Mouse (Mus musculus) neural tube, embryonic 13.5 days (tissue): ENCODE results near the gene Cnot3. TPM values are rescaled to one million over a fixed set of nuclear protein-coding genes. Genes with fewer than 3 reads are reported as not detected.

Source experiments
- ATAC-seq: fragments of 200-750 bp; cut with Nextera tagmentation; 2 replicates; pipeline ENCODE4 v1.8.0; 2017; ENCODE audit warnings: low read depth, mild to moderate bottlenecking, moderate TSS enrichment, moderate library complexity
- H3K27ac ChIP-seq: fragments of 300-500 bp; sonication (generic); replicated peaks from 2 replicates; pipeline ENCODE4 v1.5.1; 2015; ENCODE audit warnings: moderate library complexity, mild to moderate bottlenecking, inconsistent platforms
- H3K27me3 ChIP-seq: fragments of 300-500 bp; sonication (generic); 2 replicates; pipeline ENCODE4 v1.6.1; 2015; ENCODE audit warnings: mild to moderate bottlenecking, inconsistent platforms
- H3K36me3 ChIP-seq: fragments of 300-500 bp; sonication (generic); 2 replicates; pipeline ENCODE4 v1.6.1; 2015; ENCODE audit warnings: mild to moderate bottlenecking, inconsistent platforms
- H3K4me1 ChIP-seq: fragments of 300-500 bp; sonication (generic); replicated peaks from 2 replicates; pipeline ENCODE4 v1.6.1; 2015; ENCODE audit warnings: inconsistent platforms
- H3K4me2 ChIP-seq: fragments of 300-500 bp; sonication (generic); 2 replicates; pipeline ENCODE4 v1.6.1; 2015; ENCODE audit warnings: inconsistent platforms, mild to moderate bottlenecking, moderate library complexity
- H3K4me3 ChIP-seq: fragments of 300-500 bp; sonication (generic); 2 replicates; pipeline ENCODE4 v1.5.1; 2015; ENCODE audit warnings: mild to moderate bottlenecking, inconsistent platforms
- H3K9ac ChIP-seq: fragments of 300-500 bp; sonication (generic); 2 replicates; pipeline ENCODE4 v1.6.1; 2015; ENCODE audit warnings: moderate library complexity, mild to moderate bottlenecking, inconsistent platforms
- H3K9me3 ChIP-seq: fragments of 300-500 bp; sonication (generic); 2 replicates; pipeline ENCODE4 v1.6.1; 2016; ENCODE audit warnings: inconsistent platforms
- WGBS: fragments of 180-500 bp; shearing (Covaris S2); methylation state at CpG from one replicate; pipeline ENCODE4 v1.1.7; 2015; 5-methylcytosine and 5-hydroxymethylcytosine counted together
- polyA plus RNA-seq: library from polyadenylated mRNA; unstranded; fragments of >200 nt; fragmentation: Nextera tagmentation; extraction: Ambion mirVana; gene quantifications from 2 replicates; pipeline ENCODE4 v1.2.1, GENCODE M21; 2015

Cnot3 gene
- polyA plus RNA-seq, 1 experiment from 2014 or later = 44.1 TPM

DNA sequence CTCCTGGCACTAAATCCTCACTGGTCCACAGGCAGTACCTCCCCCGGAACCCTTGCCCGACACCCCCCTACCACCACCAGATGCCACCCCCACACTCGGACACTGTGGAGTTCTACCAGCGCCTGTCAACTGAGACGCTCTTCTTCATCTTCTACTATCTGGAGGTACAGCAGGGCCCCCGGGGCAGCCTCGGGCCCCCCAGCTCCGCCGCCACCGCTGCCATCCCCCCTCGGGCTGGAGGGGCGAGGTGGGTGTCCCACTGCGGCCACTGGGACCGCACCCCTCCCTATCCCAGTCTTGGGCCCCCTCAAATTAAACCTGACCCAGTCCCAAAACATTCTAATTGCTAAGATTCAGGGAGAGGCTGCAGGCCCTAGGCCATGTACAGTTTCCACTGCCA lies 13.5 kb downstream of the Cnot3 start:
- Histone ChIP-seq H3K36me3 (peaks cover 93% of the 10 kb centered on the region), H3K9me3 (no peaks in the 10 kb centered on the region), H3K9ac (no peak overlapping the region), H3K4me1 (peaks cover 4% of the 10 kb centered on the region), H3K27ac (no peak overlapping the region), H3K27me3 (no peaks in the 10 kb centered on the region), H3K4me2 (no peak overlapping the region), H3K4me3 (no peak overlapping the region)
- 97% methylated on average over 14 of the region's 14 CpGs for WGBS
- no peak for ATAC-seq

DNA sequence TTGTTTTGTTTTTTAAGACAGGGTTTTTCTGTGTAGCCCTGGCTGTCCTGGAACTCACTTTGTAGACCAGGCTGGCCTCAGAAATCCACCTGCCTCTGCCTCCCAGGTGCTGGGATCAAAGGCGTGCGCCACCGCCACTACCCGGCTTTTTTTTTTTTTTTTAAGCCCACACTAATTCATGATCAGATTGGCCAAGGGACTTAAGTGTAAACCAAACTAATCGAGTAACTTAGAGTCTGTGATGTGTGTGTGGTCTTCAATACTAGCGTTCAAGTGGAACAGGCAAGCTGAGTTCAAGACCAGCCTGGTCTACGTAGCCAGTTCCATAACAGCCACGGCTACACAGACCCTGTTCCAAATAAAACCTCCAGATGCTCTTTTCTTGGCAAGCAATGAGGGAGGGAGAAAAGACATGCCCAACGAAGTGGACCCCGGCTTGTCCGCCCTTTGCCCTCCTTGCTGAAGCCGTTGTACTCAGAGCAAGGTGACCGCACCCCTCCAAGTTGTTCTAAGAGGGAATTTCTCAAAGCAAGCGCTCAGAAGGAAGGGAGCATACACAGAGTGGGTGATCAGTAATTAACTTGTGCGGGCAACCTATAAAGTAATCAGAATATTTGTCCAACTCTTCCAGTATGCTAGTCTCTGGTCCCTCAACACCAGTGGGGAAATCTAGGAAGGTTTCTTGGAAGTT lies 19.6 kb downstream of the Cnot3 start:
- peaks cover 33% of the 10 kb centered on the region for H3K36me3 ChIP-seq
- peak overlapping the region; percentile 78 for H3K4me2 ChIP-seq
- peak overlapping the region; percentile 79 for H3K27ac ChIP-seq
- 33% methylated on average over 15 of the region's 15 CpGs for WGBS
- H3K27me3 ChIP-seq = no peaks in the 10 kb centered on the region
- peaks cover 22% of the 10 kb centered on the region for H3K4me1 ChIP-seq
- no peaks in the 10 kb centered on the region for H3K9me3 ChIP-seq
- peak overlapping the region; percentile 62 for H3K4me3 ChIP-seq
- peak; percentile 28 for ATAC-seq
- H3K9ac ChIP-seq = peak overlapping the region; percentile 79

DNA sequence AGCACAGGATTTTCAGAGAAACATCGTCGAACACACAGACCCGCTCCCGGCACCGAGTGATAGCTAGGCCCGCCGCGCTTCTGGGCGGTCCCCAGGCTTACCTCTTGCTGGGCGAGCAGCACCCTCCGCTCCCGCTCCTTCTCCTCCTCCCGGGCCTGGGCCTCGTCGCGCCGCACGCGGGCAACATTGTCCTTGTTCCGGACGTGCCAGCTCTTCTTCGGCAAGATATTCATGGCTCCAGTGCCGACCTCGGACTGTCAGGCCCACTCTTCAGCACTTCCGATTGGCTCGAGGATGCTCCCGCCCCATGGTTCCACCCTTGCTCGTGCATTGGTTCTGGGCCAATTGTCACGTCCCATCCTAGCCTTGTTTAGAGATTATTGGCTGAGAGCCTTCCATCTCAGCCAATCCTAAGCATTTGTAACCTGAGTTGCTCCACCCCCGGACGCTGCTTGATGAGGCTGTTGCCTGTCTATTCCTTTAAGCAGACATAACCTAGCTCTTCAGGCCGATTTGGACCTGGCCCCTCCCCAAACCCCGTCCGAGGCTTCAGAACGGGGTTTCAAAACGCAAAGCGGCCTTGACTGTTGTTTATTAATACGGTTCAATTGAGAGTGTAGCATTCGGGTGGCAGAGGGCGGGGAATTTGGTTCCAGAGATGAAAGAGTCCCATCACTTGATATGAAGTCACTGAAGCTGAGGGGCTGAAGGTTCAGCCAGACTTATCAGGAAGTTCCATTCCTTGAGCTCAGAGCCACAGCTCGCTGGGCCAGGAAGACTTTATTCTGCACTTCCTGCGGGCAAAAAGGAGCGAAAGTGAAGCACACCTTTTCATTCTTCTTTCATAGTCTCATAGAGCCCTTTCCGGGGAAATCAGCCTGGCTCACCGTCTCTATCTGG lies 20.4 kb downstream of the Cnot3 start, which contains the start of gene Leng1:
Gene Leng1, minus strand, starts transcription at position 626 of the 900 bp plus-strand sequence.
- H3K4me3 ChIP-seq = peak within 1 kb of the TSS; percentile 62

DNA sequence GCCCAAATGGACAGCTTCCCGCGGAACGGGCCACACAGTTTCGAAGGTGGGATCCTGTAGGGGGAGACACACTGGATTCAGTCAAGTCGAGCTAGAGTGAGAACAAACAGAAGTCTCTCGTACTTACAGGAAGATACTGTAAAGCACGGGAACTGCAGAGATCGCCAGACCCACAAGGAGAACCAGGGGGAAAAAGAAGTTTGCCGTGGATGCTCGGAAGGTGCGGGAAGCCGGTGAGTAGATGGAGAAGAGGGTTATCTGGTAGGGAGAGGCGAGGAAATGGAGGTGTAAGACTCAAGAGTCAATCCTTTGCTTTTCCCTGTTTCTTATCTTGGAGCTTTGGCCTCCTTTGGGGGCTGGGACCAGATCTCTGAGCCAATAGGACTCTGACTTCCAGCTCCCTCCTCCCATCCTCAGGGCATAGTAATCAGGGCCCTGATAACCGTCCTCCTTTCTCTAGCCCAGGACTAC lies 21.9 kb downstream of the Cnot3 start:
- H3K36me3 ChIP-seq = peaks cover 11% of the 10 kb centered on the region
- H3K4me1 ChIP-seq = peaks cover 22% of the 10 kb centered on the region
- WGBS = 21% methylated on average over 14 of the region's 14 CpGs
- no peaks in the 10 kb centered on the region for H3K27me3 ChIP-seq
- ATAC-seq = no peak
- no peak overlapping the region for H3K27ac ChIP-seq
- 0 out of 2 replicates have a peak overlapping the region, but pooled peaks have one; percentile 4 for H3K4me2 ChIP-seq
- no peaks in the 10 kb centered on the region for H3K9me3 ChIP-seq
- H3K4me3 ChIP-seq = no peak overlapping the region
- no peak overlapping the region for H3K9ac ChIP-seq

More for the DNA sequence above, 20.4 kb downstream of the Cnot3 start, which contains the start of gene Leng1:
- ATAC-seq = peak; percentile 99
- Histone ChIP-seq H3K36me3 (peaks cover 25% of the 10 kb centered on the region), H3K9ac (peak within 1 kb of the TSS; percentile 79), H3K27ac (peak within 1 kb of the TSS; percentile 80), H3K4me2 (peak within 1 kb of the TSS; percentile 78), H3K9me3 (no peaks in the 10 kb centered on the region), H3K27me3 (no peaks in the 10 kb centered on the region), H3K4me1 (peaks cover 22% of the 10 kb centered on the region)
- WGBS = 4% methylated on average over 45 of the region's 45 CpGs

DNA sequence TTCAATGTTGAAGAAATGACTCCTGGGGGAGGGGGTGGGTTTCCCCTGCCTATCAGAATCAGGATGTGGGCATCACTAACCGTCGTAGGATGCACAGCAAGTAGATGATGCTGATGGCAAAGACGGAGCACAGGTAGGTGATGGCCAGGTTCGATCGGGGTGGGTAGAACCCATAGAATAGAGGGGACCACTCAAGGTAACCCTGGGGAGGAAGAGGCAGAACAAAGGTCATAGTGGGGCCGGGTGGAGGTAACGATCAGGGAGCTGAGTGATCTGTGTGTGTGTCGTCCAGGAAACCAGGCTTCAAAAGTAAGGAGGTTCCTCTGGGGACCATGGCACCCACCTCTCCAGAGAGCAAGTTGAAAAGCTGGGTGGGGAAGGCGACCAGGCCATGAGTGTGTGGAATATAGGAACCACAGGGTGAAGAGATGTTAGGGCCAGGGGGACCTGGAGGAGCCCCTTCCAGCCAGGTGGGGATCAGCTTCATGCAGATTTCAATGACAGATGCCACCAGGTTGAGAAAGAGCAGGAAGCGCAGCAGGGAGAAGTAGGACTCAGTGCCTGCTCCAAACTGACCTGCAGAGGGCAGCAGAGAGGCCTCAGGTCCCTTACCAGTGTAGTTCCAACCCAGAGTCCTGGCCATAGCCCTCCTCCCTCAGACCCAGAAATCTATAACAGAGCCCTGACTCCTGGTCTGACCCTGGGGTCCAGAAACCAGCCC lies 29.6 kb downstream of the Cnot3 start:
- ATAC-seq = peak; percentile 89
- Histone ChIP-seq H3K9ac (no peak overlapping the region), H3K36me3 (peaks cover 18% of the 10 kb centered on the region), H3K4me3 (no peak overlapping the region), H3K27me3 (no peaks in the 10 kb centered on the region), H3K4me1 (no peaks in the 10 kb centered on the region), H3K4me2 (no peak overlapping the region), H3K27ac (no peak overlapping the region), H3K9me3 (no peaks in the 10 kb centered on the region)
- 69% methylated on average over 10 of the region's 10 CpGs for WGBS

DNA sequence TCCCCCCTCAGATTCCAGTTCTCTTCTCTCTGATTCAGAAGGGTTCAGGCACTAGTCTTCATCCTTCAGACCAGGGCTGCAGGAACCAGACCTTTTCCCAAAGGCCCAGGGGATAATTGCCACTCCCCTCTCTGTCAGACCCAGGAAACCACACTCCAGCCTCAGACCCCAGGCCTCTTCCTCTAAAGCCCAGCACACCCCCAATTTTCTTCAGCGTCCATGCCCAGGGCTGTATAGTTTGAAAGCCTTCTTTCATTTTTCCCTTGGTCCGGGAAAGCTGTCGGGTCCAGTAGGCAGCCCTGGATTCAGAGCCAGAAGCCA lies 30.1 kb downstream of the Cnot3 start:
- Histone ChIP-seq H3K4me2 (no peak overlapping the region), H3K9ac (no peak overlapping the region), H3K27me3 (no peaks in the 10 kb centered on the region), H3K4me1 (no peaks in the 10 kb centered on the region), H3K36me3 (peaks cover 20% of the 10 kb centered on the region), H3K4me3 (no peak overlapping the region), H3K9me3 (no peaks in the 10 kb centered on the region), H3K27ac (no peak overlapping the region)
- WGBS = 77% methylated on average over 3 of the region's 3 CpGs
- ATAC-seq = no peak; the same call in 1 of the 2 replicates

DNA sequence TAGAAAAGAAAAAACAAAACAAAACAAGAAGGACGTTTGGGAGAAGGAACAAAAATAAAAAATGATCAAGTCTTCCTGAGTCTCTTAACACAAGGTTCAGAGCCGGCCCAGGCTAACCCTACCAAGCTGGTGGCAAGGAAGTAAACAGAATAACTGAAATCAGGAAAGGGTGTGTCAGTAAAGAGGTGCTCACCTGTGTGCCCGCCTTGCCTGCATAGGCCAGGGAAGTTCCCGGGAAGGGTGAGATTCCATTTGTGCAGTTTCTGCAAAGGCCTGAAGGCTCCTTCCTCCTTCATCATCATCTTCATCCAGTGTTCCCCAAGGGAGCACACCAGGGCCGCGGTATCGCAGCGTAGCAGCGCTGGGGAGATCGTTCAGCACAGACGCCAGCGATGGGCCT lies 31.3 kb downstream of the Cnot3 start:
- no peaks in the 10 kb centered on the region for H3K27me3 ChIP-seq
- H3K4me1 ChIP-seq = no peaks in the 10 kb centered on the region
- H3K27ac ChIP-seq = no peak overlapping the region
- H3K9ac ChIP-seq = no peak overlapping the region
- H3K36me3 ChIP-seq = peaks cover 29% of the 10 kb centered on the region
- no peak overlapping the region for H3K4me3 ChIP-seq
- no peak overlapping the region for H3K4me2 ChIP-seq
- H3K9me3 ChIP-seq = no peaks in the 10 kb centered on the region
- no peak for ATAC-seq
- WGBS = 88% methylated on average over 12 of the region's 12 CpGs

DNA sequence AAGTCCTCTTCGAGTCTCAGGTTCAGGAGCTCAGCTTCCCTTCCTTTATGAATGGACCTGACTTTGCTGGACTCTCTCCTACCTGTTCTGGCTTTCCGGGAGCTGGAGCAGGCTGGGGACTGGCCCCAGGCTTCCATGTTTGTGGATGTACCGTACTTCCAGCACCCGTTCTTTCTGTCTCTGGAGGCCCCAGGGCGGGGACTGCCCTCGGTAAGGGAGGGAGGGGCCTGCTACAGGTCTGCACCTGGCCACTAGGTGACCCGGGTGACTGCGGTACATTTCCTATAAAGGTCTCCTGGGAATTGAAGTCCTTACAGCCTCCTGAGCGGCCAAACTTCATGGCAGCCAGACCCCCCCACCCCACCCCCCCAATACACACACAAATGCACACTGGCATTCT lies 32.3 kb downstream of the Cnot3 start, which contains the start of gene Tmc4:
Gene Tmc4, minus strand, starts transcription at position 212 of the 400 bp plus-strand sequence.
- H3K9ac ChIP-seq = no peak within 1 kb of the TSS
- H3K27me3 ChIP-seq = no peaks in the 10 kb centered on the region
- peaks cover 29% of the 10 kb centered on the region for H3K36me3 ChIP-seq
- no peaks in the 10 kb centered on the region for H3K4me1 ChIP-seq
- no peaks in the 10 kb centered on the region for H3K9me3 ChIP-seq
- WGBS = 59% methylated on average over 9 of the region's 9 CpGs
- no peak within 1 kb of the TSS for H3K27ac ChIP-seq
- no peak within 1 kb of the TSS for H3K4me3 ChIP-seq
- no peak for ATAC-seq
- H3K4me2 ChIP-seq = no peak within 1 kb of the TSS

DNA sequence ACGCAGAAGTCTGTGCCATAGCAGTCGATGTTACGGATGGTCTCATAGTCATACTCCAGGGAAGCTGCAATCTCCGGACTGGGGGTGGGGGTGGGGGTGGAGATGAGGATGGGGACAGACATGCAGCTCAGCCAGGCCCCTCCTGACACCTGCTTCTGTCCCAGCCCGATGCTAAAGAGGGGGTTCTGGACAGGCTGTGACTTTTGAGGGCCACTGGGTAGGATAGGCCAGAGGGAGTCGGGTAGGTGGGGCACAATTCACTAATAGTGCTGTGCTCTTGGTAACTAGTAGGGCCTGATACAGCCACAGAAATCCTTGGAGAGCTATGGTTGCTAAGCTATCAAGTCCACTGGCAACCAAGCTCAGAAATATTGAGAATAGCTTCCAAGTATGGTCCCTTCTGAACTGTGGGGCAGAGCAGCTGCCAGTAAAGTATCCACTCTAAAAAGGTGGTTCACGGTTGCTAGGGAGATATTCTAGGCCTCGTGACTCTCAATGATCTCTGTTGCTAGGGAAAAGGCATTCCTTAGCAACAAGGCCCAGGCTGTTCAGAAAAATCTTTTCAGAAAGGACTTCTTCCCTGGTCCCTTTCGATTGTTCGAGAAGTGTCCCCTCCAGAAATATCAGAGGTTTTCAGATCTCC lies 39.0 kb downstream of the Cnot3 start:
- Histone ChIP-seq H3K4me1 (peaks cover 24% of the 10 kb centered on the region), H3K9me3 (no peaks in the 10 kb centered on the region), H3K4me2 (no peak overlapping the region), H3K36me3 (peaks cover 53% of the 10 kb centered on the region), H3K27me3 (no peaks in the 10 kb centered on the region), H3K4me3 (no peak overlapping the region), H3K9ac (peak overlapping the region; percentile 43; the same call in 1 of the 2 replicates), H3K27ac (peak overlapping the region; percentile 76)
- ATAC-seq = peak; percentile 51
- WGBS = 62% methylated on average over 10 of the region's 10 CpGs

DNA sequence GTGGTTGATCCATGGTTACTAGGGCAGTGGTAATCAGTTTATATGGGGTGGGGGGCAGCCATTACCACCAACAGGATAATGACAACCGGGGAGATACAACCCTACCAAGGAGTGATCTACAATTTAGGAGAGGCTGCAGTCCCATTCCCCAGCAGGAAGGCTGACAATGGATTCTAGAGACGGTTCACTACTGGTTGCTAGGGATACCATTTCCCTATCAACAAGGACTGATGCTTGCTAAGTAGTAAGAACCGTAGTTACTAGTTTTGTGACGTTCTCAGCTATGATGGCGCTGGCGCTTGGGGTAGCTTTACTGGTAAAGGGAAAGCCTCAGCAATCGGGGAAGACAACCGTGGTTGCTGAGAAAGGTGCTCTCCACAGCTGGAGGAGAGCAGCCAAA lies 39.6 kb downstream of the Cnot3 start:
- Histone ChIP-seq H3K27me3 (no peaks in the 10 kb centered on the region), H3K9ac (peak overlapping the region; percentile 43; the same call in 1 of the 2 replicates), H3K27ac (peak overlapping the region; percentile 76), H3K4me2 (no peak overlapping the region), H3K36me3 (peaks cover 48% of the 10 kb centered on the region), H3K4me1 (peaks cover 24% of the 10 kb centered on the region), H3K9me3 (no peaks in the 10 kb centered on the region), H3K4me3 (no peak overlapping the region)
- 67% methylated on average over 8 of the region's 8 CpGs for WGBS
- ATAC-seq = peak; percentile 34; the same call in 1 of the 2 replicates

DNA sequence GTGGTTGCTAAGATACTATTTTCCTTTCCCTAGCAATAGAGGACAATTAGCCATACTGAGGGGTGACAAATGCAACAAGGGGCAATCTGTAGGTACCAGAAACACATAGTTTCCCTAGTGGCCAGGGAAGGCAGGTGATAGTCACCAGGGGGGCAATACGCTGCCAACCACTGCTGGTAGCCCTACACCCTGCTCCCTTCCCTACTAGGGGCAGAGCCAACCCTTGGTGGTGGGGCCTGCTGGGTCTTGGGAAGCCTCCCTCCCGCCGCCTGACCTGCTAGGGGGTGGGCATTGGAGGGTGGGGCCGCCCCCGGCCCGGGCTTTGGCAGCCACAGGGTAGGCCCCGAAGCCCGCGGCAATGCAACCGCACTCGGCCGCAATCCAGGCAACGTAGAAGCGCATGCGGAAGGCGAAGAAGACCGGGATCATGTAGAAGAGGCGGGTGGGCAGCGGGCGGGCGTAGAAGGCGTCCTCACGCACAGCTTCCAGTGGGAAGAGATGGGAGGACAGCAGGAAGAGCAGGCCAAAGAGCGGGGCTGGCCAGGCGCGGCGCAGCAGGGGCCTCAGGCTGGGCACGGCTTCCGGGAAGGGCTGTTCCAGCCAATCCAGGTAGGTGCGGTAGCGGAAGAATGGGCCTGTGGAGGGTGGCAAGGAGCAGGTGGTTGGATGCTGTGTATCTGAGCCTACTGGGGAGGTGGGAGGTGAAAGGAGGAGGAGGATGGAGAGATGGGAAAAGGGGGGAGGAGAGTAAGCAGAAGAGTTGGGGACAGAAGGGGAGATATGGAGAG lies 40.5 kb downstream of the Cnot3 start:
- peak overlapping the region; percentile 34; the same call in 1 of the 2 replicates for H3K9ac ChIP-seq
- H3K4me1 ChIP-seq = peaks cover 24% of the 10 kb centered on the region
- H3K4me3 ChIP-seq = no peak overlapping the region
- WGBS = 77% methylated on average over 31 of the region's 31 CpGs
- no peak overlapping the region for H3K4me2 ChIP-seq
- ATAC-seq = no peak
- no peaks in the 10 kb centered on the region for H3K9me3 ChIP-seq
- H3K27me3 ChIP-seq = no peaks in the 10 kb centered on the region
- peaks cover 47% of the 10 kb centered on the region for H3K36me3 ChIP-seq
- H3K27ac ChIP-seq = no peak overlapping the region
